Mouse (Mus musculus) heart, postnatal 14 days (tissue): ENCODE results near the gene Kif27. TPM values are rescaled to one million over a fixed set of nuclear protein-coding genes. Genes with fewer than 3 reads are reported as not detected.
"Not testable (repeated sequence)": the region's sequence is repeated elsewhere in the genome, so short reads cannot be mapped to it uniquely, and the experiment has no call there.

Experiments used
- DNase-seq, 2 experiments: peaks; one replicate each; pipeline ENCODE4 v3.0.0; 2021 to 2022
- intact Hi-C: fragments of 180-260 bp; cut with DNase I; formaldehyde crosslinking; loops from one replicate; pipeline ENCODE4 v1.15.1; 2025
- total RNA-seq, 2 experiments: library from RNA; stranded (reverse); gene quantifications; 2 replicates each; pipeline ENCODE4 v1.2.3; 2021

The Kif27 gene
- total RNA-seq, 2 experiments from 2014 or later, result 0.10 to 0.24 TPM

GRCm38 (mm10) chr13:58366373-58366772 lies 7.5 kb upstream of the Kif27 start:
- intact Hi-C loops, result no loop called here
- DNase-seq, result no peak

DNA sequence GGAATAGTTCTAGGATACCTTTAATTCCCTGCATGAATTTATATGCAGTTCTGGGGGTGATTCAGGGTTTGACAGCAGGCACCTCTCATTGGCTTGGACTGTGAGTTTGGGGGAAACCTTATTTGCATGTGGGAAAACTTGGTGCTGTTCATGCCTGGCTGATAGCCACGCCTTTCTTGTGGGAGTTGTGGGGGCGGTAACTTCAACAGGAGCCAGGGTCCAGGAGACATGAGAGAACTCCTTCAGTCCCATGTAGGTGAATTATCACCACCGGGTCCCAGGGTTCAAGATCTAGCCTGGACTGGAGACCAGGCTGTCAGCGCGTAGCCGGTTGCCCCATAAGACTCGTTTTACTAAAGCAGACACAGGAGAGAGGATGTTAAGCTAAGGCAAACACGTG lies 6.3 kb upstream of the Kif27 start:
- intact Hi-C loops, result not testable (repeated sequence)

DNA sequence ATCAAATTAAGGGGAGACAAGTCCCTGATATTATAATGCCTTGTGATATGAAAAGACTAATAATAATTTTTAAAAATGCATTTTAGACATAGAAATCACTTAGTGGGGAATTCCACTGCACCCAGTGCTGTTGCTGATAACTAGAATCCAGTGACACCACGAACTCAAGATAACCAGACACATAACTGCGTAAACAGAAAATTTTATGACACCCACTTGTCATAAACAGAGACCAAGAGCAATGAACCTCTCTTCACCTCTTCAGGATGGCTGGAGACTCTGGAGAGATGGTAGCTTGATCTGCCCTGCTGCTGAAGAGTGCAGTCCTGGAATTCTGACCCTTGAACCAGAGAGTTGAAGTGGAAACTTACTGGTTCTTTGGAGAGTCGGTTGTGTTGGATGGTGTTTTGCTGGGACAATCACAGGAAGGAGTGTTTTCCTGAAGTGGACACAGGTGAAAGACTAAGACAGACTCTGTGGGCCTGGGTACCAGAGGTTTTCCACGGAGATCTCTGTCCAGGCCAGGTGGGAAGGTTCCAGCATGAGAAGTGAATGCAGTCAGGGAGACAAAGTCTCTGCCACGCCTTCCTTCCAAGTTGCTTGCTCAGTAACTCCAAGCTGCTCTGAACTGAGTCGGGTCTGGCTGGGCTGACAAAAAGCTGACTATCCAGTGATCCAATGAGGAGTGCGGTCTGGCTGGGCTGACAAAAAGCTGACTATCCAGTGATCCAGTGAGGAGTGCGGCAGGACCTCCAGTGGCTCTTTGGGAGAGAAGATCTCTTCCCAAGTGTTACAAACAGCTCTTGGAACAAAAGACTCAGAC lies 5.6 kb upstream of the Kif27 start:
- intact Hi-C loops, result no loop called here
- DNase-seq, result no peak

More for the DNA sequence above, 6.3 kb upstream of the Kif27 start:
- DNase-seq, result not testable (repeated sequence)

DNA sequence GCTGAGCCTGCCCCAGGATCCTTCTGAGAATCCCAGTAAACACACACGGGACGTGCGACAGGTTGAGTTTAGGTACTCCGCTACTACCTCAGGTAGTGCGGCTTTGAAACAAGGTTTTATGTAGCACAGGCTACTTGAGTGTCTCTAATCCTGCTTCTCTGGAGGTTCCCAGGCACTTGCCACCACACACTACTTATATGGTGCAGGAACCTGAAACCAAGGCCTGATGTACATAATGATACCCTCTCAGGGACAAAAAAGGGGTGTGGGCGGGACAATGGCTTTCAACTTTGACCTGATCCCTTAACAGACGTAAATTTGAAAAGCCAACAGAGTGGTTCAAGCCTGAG lies 357 bp upstream of the Kif27 start:
- intact Hi-C loops, result no loop called here
- no peak for DNase-seq

- DNase-seq, result no peak
- intact Hi-C loops, result no loop called here
These were observed 5.9 kb downstream of the Kif27 start for GRCm38 (mm10) chr13:58352996-58353395.

DNA sequence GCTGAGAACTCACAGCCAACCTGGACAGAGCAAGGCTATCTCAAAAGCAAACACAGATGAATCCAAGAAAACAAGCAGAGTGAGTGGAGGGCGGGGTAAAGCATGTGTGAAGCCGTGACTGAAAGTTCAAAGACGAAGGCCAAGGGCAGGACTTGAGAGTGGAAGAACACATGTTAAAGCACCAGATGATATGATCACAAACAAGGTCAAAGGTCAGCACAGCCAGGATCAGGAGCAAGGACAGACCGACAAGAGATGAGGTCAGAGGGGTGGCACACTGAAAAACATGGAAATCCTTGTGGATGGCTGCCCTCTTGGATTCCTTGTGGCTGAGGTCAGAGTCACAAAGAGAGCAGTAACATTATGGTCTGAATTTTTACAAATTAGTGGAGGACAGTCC lies 8.3 kb downstream of the Kif27 start:
- no peak for DNase-seq
- intact Hi-C loops, result no loop called here

DNA sequence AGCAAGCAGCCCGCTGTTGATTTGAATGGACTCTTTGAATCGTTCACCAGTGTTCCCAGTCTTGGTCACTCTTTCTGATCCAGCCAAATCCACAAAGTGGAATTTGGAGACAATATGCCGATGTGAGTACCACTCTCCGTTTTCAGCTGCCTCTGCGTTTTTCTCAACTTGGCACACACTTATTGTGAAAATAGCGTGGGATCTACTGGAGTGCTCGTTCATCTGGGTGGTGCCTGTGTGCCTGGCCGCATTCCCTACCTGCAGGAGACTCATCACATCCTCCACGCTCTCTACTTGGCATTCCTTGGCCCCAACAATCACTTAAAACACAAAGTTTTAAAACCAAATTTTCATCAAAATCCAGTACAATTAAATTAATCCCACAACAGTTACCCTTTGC lies 14.4 kb downstream of the Kif27 start:
- DNase-seq, result no peak
- intact Hi-C loops, result no loop called here

DNA sequence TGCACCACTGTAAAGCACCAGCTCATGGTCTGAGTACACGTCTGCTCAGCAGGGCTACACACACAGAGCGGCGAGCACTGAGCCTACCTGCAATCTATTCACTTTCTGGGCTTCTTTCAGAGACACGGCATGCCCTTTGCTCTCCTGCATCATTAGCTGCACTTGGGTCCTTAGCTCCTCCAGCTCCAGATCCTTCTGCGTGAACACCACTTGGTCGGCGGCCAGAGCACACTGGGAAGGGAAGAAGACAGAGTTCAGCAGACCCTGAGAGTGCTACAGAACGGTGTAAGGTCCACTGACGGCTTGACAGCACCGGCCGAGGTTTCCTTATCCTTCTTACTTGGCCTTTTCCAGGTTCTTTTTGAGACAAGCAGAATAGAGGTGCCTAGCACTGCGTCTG lies 21.5 kb downstream of the Kif27 start:
- no peak for DNase-seq
- intact Hi-C loops, result no loop called here

DNA sequence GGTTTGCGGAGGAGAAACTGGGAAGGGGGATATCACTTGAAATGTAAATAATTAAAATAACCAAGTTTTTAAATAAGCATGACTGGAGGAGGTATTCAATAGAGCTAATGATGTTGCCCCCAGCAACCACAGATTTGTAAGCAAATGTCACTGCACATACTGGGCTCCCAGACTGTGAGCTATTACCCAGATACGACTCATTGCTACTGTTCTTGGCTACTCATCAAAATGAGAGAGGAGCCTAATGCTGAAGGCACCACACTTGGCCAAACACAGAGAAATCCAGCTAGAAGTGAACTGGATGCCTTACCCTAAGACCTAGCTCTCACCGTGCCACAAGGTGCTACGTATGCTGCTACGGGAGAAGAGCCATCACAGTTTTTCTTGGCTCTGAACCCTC lies 24.8 kb downstream of the Kif27 start:
- DNase-seq, result no peak
- intact Hi-C loops, result no loop called here

DNA sequence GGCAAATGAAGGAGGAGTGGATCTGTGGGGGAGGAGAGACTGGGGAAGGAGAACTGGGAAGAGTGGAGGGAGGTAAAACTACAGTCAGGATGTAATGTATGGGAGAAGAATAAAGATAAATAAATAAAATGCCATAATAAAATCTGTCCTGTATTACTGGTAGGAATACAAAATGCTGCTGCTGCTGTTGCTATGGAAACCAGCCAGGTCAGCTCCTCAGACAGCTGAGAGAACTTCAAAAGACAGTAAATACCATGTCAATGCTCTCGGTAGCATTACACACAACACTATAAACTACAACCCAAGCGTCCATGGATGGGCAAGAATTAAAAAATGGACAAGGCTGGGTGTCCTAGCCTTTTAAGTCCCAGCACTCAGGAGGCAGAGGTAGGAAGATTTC lies 41.2 kb downstream of the Kif27 start:
- no peak for DNase-seq
- intact Hi-C loops, result no loop called here

DNA sequence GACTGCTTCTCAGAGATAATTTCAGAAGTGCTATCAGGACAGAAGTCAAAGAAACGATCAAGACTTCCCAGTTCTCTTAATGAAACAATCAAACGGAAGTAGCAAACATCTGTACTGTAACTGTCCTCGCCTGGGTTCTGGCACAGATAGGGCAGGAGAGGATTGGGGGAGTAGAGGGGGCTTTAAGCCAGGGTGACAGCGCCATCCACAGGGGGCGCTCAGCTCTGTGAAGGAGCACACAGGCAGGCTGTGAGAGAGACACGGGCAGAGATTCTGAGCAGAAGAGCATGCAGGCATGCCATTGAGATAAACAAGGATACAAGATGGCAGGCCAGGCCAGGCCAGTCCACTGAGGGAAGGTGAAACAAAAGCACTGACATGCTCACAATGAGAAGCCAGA lies 43.9 kb downstream of the Kif27 start:
- intact Hi-C loops, result no loop called here
- no peak for DNase-seq

DNA sequence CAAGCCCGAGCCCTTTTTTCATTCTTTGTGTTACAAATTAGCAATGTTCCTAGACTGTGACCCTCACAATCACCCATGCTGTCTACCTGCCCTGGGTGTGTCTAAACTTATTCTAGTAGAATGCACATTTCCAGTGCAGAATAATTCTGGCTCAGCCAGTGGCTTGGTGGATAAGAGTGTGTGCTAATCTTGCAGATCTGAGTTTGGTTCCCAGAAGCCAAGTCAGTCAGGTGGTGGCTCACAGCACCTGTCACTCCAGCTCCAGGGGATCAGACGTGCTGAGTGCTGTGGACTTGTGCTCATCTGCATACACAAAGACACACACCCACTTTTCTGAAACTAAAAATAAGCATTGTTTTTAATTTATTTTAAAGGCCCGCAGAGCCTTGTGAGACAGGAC lies 45.2 kb downstream of the Kif27 start:
- intact Hi-C loops, result no loop called here
- DNase-seq, result no peak

GRCm38 (mm10) chr13:58311351-58311750 lies 47.6 kb downstream of the Kif27 start:
- DNase-seq, result no peak
- intact Hi-C loops, result no loop called here

- DNase-seq, result no peak
- intact Hi-C loops, result no loop called here
These were observed 49.4 kb downstream of the Kif27 start for GRCm38 (mm10) chr13:58309499-58309898.

DNA sequence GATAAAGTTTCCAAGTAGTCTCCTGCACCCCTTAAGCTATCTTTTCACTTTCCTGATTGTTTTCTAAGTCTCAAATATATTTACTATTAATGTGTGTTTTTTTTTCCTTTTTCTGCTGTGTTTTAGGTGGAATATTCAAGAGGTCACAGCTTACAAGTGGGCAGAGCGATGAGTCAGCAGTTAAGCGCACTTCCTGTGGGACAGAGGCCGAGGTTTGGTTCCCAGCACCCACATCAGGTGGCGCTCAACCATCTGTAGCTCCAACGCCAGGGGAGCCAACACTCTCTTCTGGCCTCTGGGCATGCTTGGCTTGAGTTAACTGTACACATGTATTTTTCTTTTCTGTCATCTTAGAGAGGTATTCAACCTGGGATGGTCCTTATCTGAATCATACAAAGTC lies 51.5 kb downstream of the Kif27 start:
- intact Hi-C loops, result no loop called here
- DNase-seq, result no peak

- intact Hi-C loops, result no loop called here
- DNase-seq, result no peak
These were observed 53.7 kb downstream of the Kif27 start for GRCm38 (mm10) chr13:58305230-58305629.

GRCm38 (mm10) chr13:58302421-58303145 lies 56.3 kb downstream of the Kif27 start:
- intact Hi-C loops, result no loop called here
- no peak for DNase-seq

- no peak for DNase-seq
- intact Hi-C loops, result no loop called here
These were observed 57.0 kb downstream of the Kif27 start for GRCm38 (mm10) chr13:58301961-58302360.

DNA sequence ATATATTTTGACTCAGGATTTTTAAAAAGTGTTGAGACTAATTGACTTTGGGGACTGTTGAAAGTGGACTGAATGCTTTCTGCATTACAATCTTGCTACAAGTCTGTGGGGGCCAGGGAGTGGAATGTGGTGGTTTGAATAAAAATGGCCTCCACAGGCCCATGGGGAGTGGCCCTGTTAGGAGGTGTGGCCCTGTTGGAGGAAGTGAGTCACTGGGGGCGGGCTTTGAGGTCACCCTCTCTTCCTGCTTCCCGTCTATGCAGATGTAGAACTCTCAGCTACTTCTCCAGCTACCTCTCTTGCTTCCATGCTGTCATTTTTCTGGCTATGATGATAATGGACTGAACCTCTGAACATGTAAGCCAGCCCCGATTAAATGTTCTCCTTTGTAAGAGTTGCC lies 60.2 kb downstream of the Kif27 start:
- intact Hi-C loops, result no loop called here
- DNase-seq, result no peak

DNA sequence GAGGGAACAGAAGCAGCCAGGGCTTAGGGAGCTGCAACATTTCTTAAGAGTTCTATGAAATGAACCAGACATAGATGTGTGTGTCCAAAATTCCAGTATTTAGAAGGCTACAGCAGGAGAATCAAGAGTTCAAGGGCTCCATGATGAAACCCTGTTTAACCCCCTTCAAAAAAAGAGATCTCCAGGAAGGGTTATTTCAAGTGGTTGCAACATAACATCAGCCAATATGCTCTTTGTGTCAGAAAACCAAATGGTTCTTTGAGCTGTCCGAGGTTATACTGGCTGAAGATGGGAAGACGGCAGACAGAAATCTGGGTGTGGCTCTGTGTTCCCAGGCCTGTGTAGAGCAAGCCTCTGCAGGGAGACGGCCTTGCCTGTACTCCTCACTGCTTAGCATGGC lies 63.3 kb downstream of the Kif27 start:
- DNase-seq, result no peak
- intact Hi-C loops, result no loop called here

DNA sequence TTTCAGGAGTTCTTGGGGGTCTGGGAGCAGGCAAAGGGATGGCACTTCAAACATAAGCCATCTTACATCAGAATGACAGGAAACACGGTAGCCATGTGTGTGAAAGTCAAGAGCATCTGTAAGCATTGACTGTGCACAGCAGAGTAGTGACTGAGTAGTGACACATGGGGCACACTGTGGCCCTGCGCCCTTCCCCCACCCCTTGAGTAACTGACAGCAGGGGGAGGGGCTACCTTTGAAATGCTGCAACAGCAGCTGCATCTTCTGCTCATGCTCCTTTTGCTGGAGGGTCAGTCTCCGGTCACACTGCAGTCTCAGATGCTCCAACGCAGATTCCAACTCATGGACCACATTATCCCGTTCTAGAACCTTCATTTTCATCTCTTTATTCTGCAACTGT lies 66.1 kb downstream of the Kif27 start:
- no peak for DNase-seq
- intact Hi-C loops, result no loop called here

GRCm38 (mm10) chr13:58289308-58289707 lies 69.6 kb downstream of the Kif27 start:
- DNase-seq, result no peak
- intact Hi-C loops, result no loop called here
